Mouse (Mus musculus): ENCODE measurements around the gene Ppp1r3e.

Ppp1r3e gene

GRCm38 (mm10) chr14:54877048-54877715 is at the start of gene Ppp1r3e:
Gene Ppp1r3e, minus strand, starts transcription at chr14:54877550.
- DNase-seq (ENCODE audit: low spot score) = no peak

GRCm38 (mm10) chr14:54926401-54927158 is 49.2 kb upstream of the Ppp1r3e start:
- DNase-seq (ENCODE audit: low spot score) = no peak

GRCm38 (mm10) chr14:54925349-54926342 is 48.3 kb upstream of the Ppp1r3e start, which contains the start of gene Efs:
Gene Efs, minus strand, starts transcription at chr14:54926126.
- DNase-seq (ENCODE audit: low spot score) = no peak

- no peak for DNase-seq (ENCODE audit: low spot score)
These were observed 47.4 kb upstream of the Ppp1r3e start for GRCm38 (mm10) chr14:54924641-54925348.

GRCm38 (mm10) chr14:54920076-54920685 is 42.8 kb upstream of the Ppp1r3e start:
- no peak for DNase-seq (ENCODE audit: low spot score)

- no peak for DNase-seq (ENCODE audit: low spot score)
These were observed 36.0 kb upstream of the Ppp1r3e start for GRCm38 (mm10) chr14:54913343-54913742.

GRCm38 (mm10) chr14:54912886-54913285 is 35.5 kb upstream of the Ppp1r3e start, which contains the start of gene Slc22a17:
Gene Slc22a17, minus strand, starts transcription at chr14:54913132.
- DNase-seq (ENCODE audit: low spot score) = no peak

GRCm38 (mm10) chr14:54912109-54912850 is 34.9 kb upstream of the Ppp1r3e start:
- no peak for DNase-seq (ENCODE audit: low spot score)

- DNase-seq (ENCODE audit: low spot score) = no peak
These were observed 31.3 kb upstream of the Ppp1r3e start for GRCm38 (mm10) chr14:54908682-54909081.

GRCm38 (mm10) chr14:54903641-54904040 is 26.3 kb upstream of the Ppp1r3e start:
- DNase-seq (ENCODE audit: low spot score) = no peak

- peak; percentile 80 for DNase-seq (ENCODE audit: low spot score)
These were observed 23.0 kb upstream of the Ppp1r3e start for GRCm38 (mm10) chr14:54900383-54900782.

- no peak for DNase-seq (ENCODE audit: low spot score)
These were observed 20.1 kb upstream of the Ppp1r3e start for GRCm38 (mm10) chr14:54897445-54897844.

- peak; percentile 48 for DNase-seq (ENCODE audit: low spot score)
These were observed 17.2 kb upstream of the Ppp1r3e start for GRCm38 (mm10) chr14:54894296-54895151.

- DNase-seq (ENCODE audit: low spot score) = peak; percentile 98
These were observed 16.4 kb upstream of the Ppp1r3e start for GRCm38 (mm10) chr14:54893651-54894181.

GRCm38 (mm10) chr14:54892200-54892599 is 14.8 kb upstream of the Ppp1r3e start, which contains the start of gene Pabpn1:
Gene Pabpn1, plus strand, starts transcription at chr14:54892500.
- DNase-seq (ENCODE audit: low spot score) = no peak

- DNase-seq (ENCODE audit: low spot score) = no peak
These were observed 8.0 kb upstream of the Ppp1r3e start for GRCm38 (mm10) chr14:54885309-54885708.

GRCm38 (mm10) chr14:54884022-54884712 is 6.8 kb upstream of the Ppp1r3e start:
- no peak for DNase-seq (ENCODE audit: low spot score)

All from adipocyte (in vitro differentiated cells).